25 mouse cellular contexts compared by ENCODE assay signal in the genomic region with DNA sequence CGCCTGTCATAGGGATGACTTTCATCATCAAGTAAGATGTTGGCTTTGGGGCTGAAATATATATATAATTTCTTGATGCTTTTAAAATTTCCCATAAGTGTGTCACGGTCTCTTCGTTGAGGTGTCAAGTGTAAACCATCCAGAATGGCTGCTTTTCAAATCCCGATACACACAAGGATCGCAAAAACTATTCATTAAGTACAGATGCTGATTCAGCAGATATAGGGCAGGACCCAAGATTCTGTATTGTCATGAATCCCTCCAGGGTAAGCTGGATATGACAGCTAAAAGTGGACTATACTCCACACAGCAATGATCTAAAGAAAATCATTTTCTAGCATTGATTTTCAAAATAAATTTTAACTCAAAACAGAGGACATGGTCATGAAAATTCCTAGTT.
"Had no signal": no experiment of that assay in that cellular context is flagged by ENCODE, and none has a peak within 500 bp of the region (broad histone marks: within the 10 kb centered on the region; RNA-seq: fewer than 3 reads in every experiment).

No protein-coding gene starts in this region.

- ATAC-seq: hindbrain, embryonic 16.5 days; inflammation-experienced regulatory T-cells, adult 6 months; intestine, embryonic 15.5 days; intestine, postnatal 0 days; liver, embryonic 12.5 days had no signal

- H3K27me3 ChIP-seq: heart, embryonic 12.5 days; hindbrain, embryonic 12.5 days; intestine, embryonic 15.5 days; limb, embryonic 13.5 days; limb, embryonic 15.5 days; liver, embryonic 12.5 days had no signal

- H3K4me3 ChIP-seq: heart, embryonic 12.5 days; hindbrain, embryonic 10.5 days; hindbrain, embryonic 12.5 days; intestine, embryonic 15.5 days; limb, embryonic 13.5 days; limb, embryonic 15.5 days; liver, embryonic 12.5 days had no signal

- H3K9ac ChIP-seq: heart, embryonic 12.5 days; hindbrain, embryonic 12.5 days; hindbrain, embryonic 14.5 days; intestine, embryonic 15.5 days; limb, embryonic 13.5 days; limb, embryonic 15.5 days; liver, embryonic 12.5 days; liver, embryonic 14.5 days had no signal

- H3K4me1 ChIP-seq: hindbrain, embryonic 10.5 days; hindbrain, embryonic 12.5 days; intestine, embryonic 15.5 days; limb, embryonic 13.5 days; limb, embryonic 15.5 days; liver, embryonic 12.5 days had no signal

- H3K36me3 ChIP-seq: heart, embryonic 12.5 days; hindbrain, embryonic 10.5 days; hindbrain, embryonic 12.5 days; intestine, embryonic 15.5 days; limb, embryonic 13.5 days; limb, embryonic 15.5 days; liver, embryonic 12.5 days had no signal

- H3K4me2 ChIP-seq: heart, embryonic 12.5 days; hindbrain, embryonic 12.5 days; hindbrain, embryonic 14.5 days; intestine, embryonic 15.5 days; limb, embryonic 13.5 days; limb, embryonic 15.5 days; liver, embryonic 12.5 days had no signal

- DNase-seq: gastrocnemius, postnatal 14 days; gastrocnemius, postnatal 36 days; heart, adult 18-20 months; heart, postnatal 10 days; heart, postnatal 4 days; kidney, adult 18-20 months; kidney, adult 8-10 months; kidney, postnatal 10 days; kidney, postnatal 25 days; kidney, postnatal 4 days; layer of hippocampus, adult 9-11 months; layer of hippocampus, postnatal 36 days; left cerebral cortex, postnatal 4 days had no signal

- H3K9me3 ChIP-seq: hindbrain, embryonic 10.5 days; hindbrain, embryonic 12.5 days; intestine, embryonic 15.5 days; limb, embryonic 13.5 days; limb, embryonic 15.5 days; liver, embryonic 12.5 days had no signal

- H3K27ac ChIP-seq: hindbrain, embryonic 10.5 days; hindbrain, embryonic 12.5 days; hindbrain, embryonic 14.5 days; intestine, embryonic 15.5 days; limb, embryonic 13.5 days; limb, embryonic 15.5 days; liver, embryonic 12.5 days; liver, embryonic 14.5 days had no signal
